Mouse (Mus musculus) naive thymus-derived CD4-positive, alpha-beta T cell, adult 5 months (primary cell): ENCODE results near the gene Tars2. TPM values are rescaled to one million over a fixed set of nuclear protein-coding genes. Genes with fewer than 3 reads are reported as not detected.

ENCODE experiments used
- polyA plus RNA-seq: library from polyadenylated mRNA; unstranded; fragments of 100-300 nt; shearing (Covaris generic); gene quantifications from one replicate; pipeline ENCODE4 v1.2.1, GENCODE M21; 2017

Tars2 gene
- polyA plus RNA-seq = 60.4 TPM

GRCm38 (mm10) chr3:95760106-95760505 lies at the start of gene Tars2:
Gene Tars2, minus strand, starts transcription at chr3:95760206.

GRCm38 (mm10) chr3:95739353-95740104 lies 20.5 kb downstream of the Tars2 start, which contains the start of gene Ecm1:
Gene Ecm1, minus strand, starts transcription at chr3:95739569.

Other genes with a start within 250 kb of the Tars2 start
- gene Ctss, start 233.4 kb downstream of the Tars2 start, polyA plus RNA-seq = 143 TPM
- gene Hormad1, start 200.5 kb downstream of the Tars2 start, polyA plus RNA-seq = not detected
- 15.8 TPM for gene Golph3l, start 171.3 kb downstream of the Tars2 start, polyA plus RNA-seq
- 122 TPM for gene Ensa, start 135.2 kb downstream of the Tars2 start, polyA plus RNA-seq
- gene Mcl1, start 101.4 kb downstream of the Tars2 start, polyA plus RNA-seq = 715 TPM
- 8.3 TPM for gene Adamtsl4, start 72.3 kb downstream of the Tars2 start, polyA plus RNA-seq
- gene Ecm1, start 20.6 kb downstream of the Tars2 start, polyA plus RNA-seq = 95.4 TPM
- gene Rprd2, start 58.7 kb upstream of the Tars2 start, polyA plus RNA-seq = 60.5 TPM
- 52.1 TPM for gene Prpf3, start 95.7 kb upstream of the Tars2 start, polyA plus RNA-seq
- 99.3 TPM for gene Mrps21, start 111.3 kb upstream of the Tars2 start, polyA plus RNA-seq
- 16.8 TPM for gene Ciart, start 122.0 kb upstream of the Tars2 start, polyA plus RNA-seq
- gene BC028528, start 131.8 kb upstream of the Tars2 start, polyA plus RNA-seq = not detected
- gene Aph1a, start 133.8 kb upstream of the Tars2 start, polyA plus RNA-seq = 26.9 TPM
- not detected for gene Car14, start 144.5 kb upstream of the Tars2 start, polyA plus RNA-seq
- gene Anp32e, start 169.0 kb upstream of the Tars2 start, polyA plus RNA-seq = 243 TPM
- gene Plekho1, start 235.8 kb upstream of the Tars2 start, polyA plus RNA-seq = 4.0 TPM